Mouse (Mus musculus): ENCODE data around the gene Mrc2. TPM values are rescaled to one million over a fixed set of nuclear protein-coding genes. Genes with fewer than 3 reads are reported as not detected.

Gene Mrc2
- polyA plus RNA-seq, 1 experiment = not detected

- no peak for TF ChIP-seq GATA1 (IDR thresholded peaks at IDR 0.05; ENCODE audit: low read length)
These were observed 37.5 kb downstream of the Mrc2 start for GRCm38 (mm10) chr11:105329962-105330361.

DNA sequence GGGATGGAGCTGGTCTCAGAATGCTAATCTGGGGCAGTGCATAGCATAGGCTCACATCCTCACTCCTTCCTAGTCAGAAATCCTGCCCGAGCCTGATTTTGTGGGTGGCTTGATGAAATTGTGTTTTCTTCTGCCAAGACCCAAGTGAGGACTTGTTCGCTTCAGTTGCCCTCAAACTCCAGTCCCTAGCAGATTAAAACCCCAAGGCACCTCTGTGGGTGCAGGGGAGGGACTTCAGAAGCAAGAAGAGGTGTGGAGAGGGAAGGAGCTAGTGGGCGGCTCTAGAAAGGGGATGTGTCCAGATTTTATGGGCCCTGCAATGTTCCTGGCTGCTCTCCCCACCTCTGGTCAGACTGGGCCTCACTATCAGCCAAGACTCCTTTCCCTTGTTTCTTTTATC is 38.7 kb downstream of the Mrc2 start:
- no peak for TF ChIP-seq GATA1 (IDR thresholded peaks at IDR 0.05; ENCODE audit: low read length)

DNA sequence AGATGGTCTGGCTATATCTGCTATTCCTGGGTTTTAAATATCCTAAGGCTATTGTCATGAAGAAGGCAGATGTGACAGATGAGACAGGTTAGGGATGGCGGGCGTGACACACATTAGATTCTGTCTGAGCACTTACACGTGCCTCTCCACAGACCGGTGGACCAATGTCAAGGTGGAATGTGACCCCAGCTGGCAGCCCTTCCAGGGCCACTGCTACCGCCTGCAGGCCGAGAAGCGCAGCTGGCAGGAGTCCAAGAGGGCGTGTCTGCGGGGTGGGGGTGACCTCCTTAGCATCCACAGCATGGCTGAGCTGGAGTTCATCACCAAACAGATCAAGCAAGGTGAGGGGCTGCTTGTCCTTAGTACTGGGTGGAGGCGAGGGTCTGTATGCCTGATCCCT is 39.3 kb downstream of the Mrc2 start:
- TF ChIP-seq GATA1 (IDR thresholded peaks at IDR 0.05; ENCODE audit: low read length) = no peak

DNA sequence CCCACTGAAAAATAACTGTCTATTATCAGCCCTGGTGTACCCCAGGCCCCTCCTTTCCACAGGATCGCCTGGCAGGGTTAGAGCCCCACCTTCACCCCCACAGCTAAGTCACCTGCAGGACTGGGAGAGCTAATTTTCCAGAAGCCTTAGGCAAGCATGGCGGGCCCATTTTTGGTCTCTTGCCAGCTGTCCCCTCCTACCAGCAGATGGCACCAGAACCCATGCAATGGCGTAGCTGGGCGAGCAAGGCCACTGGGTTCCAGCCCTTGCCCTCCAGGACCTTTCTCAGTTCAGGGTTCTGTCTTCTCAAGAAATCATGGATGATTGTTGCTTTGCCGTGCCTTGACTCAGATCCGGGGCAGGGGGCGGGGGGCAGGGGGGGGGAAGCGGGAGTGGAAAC is 40.0 kb downstream of the Mrc2 start:
- no peak for TF ChIP-seq GATA1 (IDR thresholded peaks at IDR 0.05; ENCODE audit: low read length)

DNA sequence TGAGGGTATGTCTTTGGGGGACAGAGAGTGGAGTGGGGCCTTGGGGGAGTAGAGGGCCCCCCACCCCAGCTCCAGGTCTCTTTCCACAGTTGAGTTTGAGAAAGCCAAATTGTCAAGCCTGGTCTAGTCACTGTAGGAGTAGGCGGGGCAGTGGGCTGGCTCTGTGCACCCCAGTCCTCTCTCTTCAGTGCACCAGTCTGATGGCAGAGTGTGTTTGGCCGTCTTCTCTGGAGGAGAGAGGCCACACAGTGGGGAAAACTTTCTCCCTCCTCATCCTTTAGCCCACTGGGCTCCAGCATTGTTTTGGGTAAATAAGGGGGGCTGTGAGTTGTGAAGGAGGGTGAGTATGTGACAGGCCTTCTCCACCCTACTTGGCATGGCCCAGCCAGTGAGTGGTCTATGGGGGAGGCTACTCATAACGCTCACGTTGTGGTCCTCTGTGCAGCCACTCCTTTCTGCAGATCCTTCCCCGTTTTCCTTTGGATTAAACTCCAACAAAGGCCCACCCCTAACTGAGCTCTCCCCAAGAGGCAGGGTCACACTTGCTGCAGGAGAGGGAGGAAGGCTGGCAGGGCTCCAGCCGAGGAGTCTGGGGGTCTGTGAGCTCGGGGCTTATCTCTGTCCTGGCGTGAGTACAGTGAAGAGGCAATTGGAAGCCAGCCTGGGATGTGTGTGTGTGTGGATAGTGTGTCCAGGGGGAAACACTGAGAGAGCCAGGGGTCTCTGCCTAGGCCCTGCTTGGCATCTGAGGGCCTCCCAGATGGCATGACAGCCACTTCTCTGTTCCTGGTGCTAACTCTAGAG is 41.6 kb downstream of the Mrc2 start:
- no peak for TF ChIP-seq GATA1 (IDR thresholded peaks at IDR 0.05; ENCODE audit: low read length)

GRCm38 (mm10) chr11:105338596-105339390 is 46.4 kb downstream of the Mrc2 start:
- TF ChIP-seq GATA1 (IDR thresholded peaks at IDR 0.05; ENCODE audit: low read length) = no peak

DNA sequence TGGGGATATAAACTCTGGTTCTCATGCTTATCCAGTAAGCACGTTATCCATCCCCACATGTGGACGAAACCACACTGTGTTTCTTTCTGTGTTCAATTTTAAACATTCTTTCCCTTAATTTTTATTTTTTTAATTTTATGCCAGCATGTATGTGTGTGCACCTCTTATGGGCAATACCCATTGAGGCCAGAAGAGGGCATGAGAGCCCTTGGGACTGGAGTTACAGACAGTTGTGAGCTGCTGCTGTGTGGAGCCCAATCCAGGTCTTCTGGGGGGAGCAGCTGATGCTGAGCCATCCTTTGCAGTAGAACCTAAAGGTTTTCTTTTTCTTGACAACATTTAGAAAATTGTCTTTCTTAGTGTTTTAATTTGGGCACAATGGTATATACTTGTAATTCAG is 52.8 kb downstream of the Mrc2 start:
- no peak for TF ChIP-seq GATA1 (IDR thresholded peaks at IDR 0.05; ENCODE audit: low read length)

- no peak for TF ChIP-seq GATA1 (IDR thresholded peaks at IDR 0.05; ENCODE audit: low read length)
These were observed 55.0 kb downstream of the Mrc2 start for GRCm38 (mm10) chr11:105347162-105348161.

DNA sequence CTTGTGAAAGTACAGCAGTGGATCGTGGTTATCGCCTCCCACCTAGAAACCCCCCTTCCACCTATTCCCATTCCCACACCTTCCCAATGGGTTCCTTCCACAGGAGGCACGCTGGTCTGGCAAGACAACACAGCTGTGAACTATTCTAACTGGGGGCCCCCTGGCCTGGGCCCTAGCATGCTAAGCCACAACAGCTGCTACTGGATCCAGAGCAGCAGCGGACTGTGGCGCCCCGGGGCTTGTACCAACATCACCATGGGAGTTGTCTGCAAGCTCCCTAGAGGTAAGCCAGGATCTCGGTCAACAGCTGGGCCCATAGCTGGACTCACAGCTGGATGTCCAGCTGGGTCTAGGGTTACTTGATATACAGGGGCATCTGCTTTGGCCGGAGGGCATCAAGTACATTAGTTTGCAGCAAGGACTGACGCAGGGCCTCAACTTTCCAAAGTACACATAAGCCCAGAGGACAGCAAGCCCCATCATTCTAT is 56.1 kb downstream of the Mrc2 start:
- TF ChIP-seq GATA1 (IDR thresholded peaks at IDR 0.05; ENCODE audit: low read length) = no peak

DNA sequence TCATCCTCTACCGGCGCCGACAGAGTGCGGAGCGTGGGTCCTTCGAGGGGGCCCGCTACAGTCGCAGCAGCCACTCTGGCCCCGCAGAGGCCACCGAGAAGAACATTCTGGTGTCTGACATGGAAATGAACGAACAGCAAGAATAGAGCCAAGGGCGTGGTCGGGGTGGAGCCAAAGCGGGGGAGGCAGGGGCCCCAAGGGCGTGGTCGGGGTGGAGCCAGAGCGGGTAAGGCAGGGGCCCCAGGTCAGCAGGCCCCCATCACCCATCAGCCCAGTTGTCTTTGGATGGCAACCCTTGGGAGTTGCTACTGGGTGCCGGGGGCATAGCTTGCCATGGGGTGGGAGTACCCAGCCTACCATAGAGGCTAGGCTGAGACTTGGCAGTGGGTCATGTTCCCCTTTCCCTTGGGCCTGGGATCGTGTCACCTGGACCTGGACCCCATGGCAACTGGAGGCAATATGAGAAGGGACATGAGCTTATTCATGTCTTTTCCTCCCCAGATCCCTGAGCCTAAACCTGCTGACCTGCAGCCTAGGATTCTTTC is 57.4 kb downstream of the Mrc2 start:
- TF ChIP-seq GATA1 (IDR thresholded peaks at IDR 0.05; ENCODE audit: low read length) = no peak

GRCm38 (mm10) chr11:105350643-105351042 is 58.2 kb downstream of the Mrc2 start:
- no peak for TF ChIP-seq GATA1 (IDR thresholded peaks at IDR 0.05; ENCODE audit: low read length)

DNA sequence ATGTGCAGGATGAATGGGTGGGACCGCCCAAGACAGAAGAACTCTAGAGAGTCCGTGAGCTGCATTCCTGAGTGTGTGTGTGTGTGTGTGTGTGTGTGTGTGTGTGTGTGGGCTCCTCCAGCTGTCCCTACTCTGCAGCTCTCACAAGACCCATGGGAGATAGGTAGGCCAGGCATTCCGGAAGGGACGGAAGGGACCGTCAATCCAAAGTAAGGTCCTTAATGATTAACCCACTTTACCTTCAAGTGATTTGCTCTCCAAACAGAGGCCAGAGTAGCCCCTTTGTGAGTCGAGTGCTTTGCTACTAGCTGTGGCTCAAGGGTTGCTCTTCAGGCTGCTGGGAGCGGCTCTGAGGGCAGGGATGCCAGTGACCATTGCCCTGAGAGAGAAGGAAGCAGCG is 59.7 kb downstream of the Mrc2 start:
- no peak for TF ChIP-seq GATA1 (IDR thresholded peaks at IDR 0.05; ENCODE audit: low read length)

- no peak for TF ChIP-seq GATA1 (IDR thresholded peaks at IDR 0.05; ENCODE audit: low read length)
These were observed 60.8 kb downstream of the Mrc2 start for GRCm38 (mm10) chr11:105352954-105353890.

DNA sequence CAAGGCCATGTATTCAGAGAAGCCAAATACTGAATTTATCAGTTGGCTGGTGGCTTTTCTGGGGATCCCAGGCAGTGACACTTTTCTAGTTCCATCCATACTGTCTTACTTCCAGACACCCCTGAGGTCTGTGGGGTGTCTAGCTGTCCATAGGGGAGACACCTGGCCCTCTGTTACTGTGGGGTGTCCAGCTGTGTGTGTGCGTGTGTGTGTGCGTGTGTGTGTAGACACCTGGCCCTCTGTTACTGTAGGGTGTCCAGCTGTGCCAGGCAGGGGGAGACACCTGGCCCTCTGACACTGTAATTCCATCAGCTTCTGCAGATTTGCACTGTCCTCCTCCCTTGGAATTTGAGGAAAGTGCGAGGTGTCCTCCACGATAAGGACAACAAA is 61.4 kb downstream of the Mrc2 start:
- TF ChIP-seq GATA1 (IDR thresholded peaks at IDR 0.05; ENCODE audit: low read length) = no peak
